Mouse (Mus musculus): Measurements from ENCODE around the gene Spata2. TPM values are rescaled to one million over a fixed set of nuclear protein-coding genes. Genes with fewer than 3 reads are reported as not detected.

Gene Spata2
- polyA plus RNA-seq, 1 experiment from 2014 or later = 13.1 TPM

DNA sequence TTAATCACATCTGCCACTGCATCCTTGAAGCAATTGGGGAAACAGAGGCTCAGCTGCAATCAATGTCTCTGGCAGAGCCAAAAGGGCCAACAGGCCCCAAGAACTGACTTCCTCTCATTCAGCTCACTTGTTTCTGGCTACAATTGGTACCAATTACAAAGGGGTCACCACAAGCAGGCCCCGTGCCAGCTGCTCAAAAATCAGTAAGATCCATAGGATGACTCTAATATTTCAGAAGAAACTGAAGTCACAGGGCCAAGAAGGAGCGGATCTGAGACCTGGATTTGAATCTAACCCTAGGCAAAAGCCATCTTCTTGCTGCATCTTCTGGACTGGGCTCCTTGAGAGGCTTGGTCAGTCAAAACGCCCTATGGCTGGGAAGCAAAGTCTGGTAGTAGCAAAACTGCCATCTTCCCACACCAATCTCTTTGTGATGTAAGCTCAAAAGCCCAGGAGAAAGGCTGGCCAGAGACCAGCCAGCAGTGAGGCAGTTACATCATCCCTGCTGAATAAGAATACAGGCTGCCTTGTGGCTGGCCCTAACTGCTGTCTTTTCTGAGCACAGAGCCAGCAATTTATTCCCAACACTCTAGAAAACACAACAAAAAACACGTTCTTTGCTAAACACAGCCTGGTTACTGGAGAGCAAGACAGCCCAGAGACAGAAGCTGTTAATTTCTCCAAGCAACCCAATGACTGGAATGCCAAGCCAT is 1.7 kb downstream of the Spata2 start:
- Histone ChIP-seq H3K4me1 (ENCODE audit: control insufficient read depth, insufficient read depth, low read length) (peaks cover 13% of the 10 kb centered on the region), H3K27me3 (ENCODE audit: control insufficient read depth, insufficient read depth, low read length) (no peaks in the 10 kb centered on the region), H3K4me3 (ENCODE audit: low read depth, low read length) (no peak overlapping the region), H3K27ac (ENCODE audit: low read length) (no peak overlapping the region), H3K4me2 (replicated peaks; ENCODE audit: low read depth, low read length) (peak overlapping the region; percentile 91; the same call in 1 of the 2 replicates), H3K9ac (replicated peaks; ENCODE audit: low read depth, low read length) (no peak overlapping the region), H3K9me3 (ENCODE audit: control insufficient read depth, low read depth, low read length) (no peaks in the 10 kb centered on the region), H3K36me3 (ENCODE audit: control insufficient read depth, insufficient read depth, low read length) (peaks cover 3% of the 10 kb centered on the region; the same call in 1 of the 2 replicates)
- no peak for ATAC-seq (ENCODE audit: insufficient number of reproducible peaks, insufficient read depth, low FRiP score, low read depth)
- 83% methylated on average over 4 of the region's 4 CpGs for WGBS

DNA sequence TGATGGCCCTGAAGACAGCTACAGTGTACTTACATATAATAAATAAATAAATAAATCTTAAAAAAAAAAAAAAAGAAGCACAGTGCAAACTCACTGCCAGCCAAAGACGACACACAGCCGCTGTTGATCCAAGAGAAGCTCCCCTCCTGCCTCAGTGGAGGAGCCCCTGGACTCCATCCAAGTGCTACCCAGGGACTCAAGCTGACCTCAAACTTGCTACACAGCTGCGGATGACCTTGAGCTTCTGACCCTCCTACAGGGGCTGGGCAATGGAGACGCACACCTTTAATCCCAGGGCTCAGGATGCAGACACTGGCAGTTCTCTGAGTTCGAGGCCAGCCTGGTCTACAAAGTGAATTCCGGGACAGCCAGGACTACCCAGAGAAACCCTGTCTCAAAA is 4.7 kb downstream of the Spata2 start:
- H3K36me3 ChIP-seq (ENCODE audit: control insufficient read depth, insufficient read depth, low read length) = peaks cover 17% of the 10 kb centered on the region
- no peak for ATAC-seq (ENCODE audit: insufficient number of reproducible peaks, insufficient read depth, low FRiP score, low read depth)
- H3K27me3 ChIP-seq (ENCODE audit: control insufficient read depth, insufficient read depth, low read length) = no peaks in the 10 kb centered on the region
- no peak overlapping the region for H3K27ac ChIP-seq (ENCODE audit: low read length)
- no peaks in the 10 kb centered on the region for H3K9me3 ChIP-seq (ENCODE audit: control insufficient read depth, low read depth, low read length)
- WGBS = 87% methylated on average over 6 of the region's 6 CpGs
- H3K4me1 ChIP-seq (ENCODE audit: control insufficient read depth, insufficient read depth, low read length) = peaks cover 13% of the 10 kb centered on the region
- no peak overlapping the region for H3K4me3 ChIP-seq (ENCODE audit: low read depth, low read length)
- no peak overlapping the region for H3K4me2 ChIP-seq (replicated peaks; ENCODE audit: low read depth, low read length)
- no peak overlapping the region for H3K9ac ChIP-seq (replicated peaks; ENCODE audit: low read depth, low read length)

DNA sequence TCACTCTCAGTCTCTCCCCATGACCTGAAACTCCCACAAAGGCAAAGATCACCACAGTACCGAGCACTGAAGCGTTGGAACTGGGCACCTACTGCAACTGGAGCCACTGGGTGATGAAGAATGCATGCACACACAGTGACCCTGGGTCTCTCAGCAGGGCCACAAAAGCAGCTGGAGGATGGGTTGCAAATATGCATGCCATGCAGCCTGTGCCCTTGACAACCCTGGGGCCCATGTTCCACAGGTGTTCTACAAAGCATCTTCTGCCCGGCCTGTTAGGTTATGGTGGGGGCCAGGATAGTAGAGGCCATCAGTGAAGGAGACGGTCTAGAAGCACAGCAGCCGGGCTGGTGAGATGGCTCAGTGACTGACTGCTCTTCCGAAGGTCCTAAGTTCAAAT is 5.1 kb downstream of the Spata2 start:
- Histone ChIP-seq H3K27me3 (ENCODE audit: control insufficient read depth, insufficient read depth, low read length) (no peaks in the 10 kb centered on the region), H3K4me2 (replicated peaks; ENCODE audit: low read depth, low read length) (no peak overlapping the region), H3K4me1 (ENCODE audit: control insufficient read depth, insufficient read depth, low read length) (peaks cover 13% of the 10 kb centered on the region), H3K9ac (replicated peaks; ENCODE audit: low read depth, low read length) (no peak overlapping the region), H3K27ac (ENCODE audit: low read length) (no peak overlapping the region), H3K9me3 (ENCODE audit: control insufficient read depth, low read depth, low read length) (no peaks in the 10 kb centered on the region), H3K36me3 (ENCODE audit: control insufficient read depth, insufficient read depth, low read length) (peaks cover 21% of the 10 kb centered on the region), H3K4me3 (ENCODE audit: low read depth, low read length) (no peak overlapping the region)
- ATAC-seq (ENCODE audit: insufficient number of reproducible peaks, insufficient read depth, low FRiP score, low read depth) = no peak
- 93% methylated on average over 6 of the region's 6 CpGs for WGBS

DNA sequence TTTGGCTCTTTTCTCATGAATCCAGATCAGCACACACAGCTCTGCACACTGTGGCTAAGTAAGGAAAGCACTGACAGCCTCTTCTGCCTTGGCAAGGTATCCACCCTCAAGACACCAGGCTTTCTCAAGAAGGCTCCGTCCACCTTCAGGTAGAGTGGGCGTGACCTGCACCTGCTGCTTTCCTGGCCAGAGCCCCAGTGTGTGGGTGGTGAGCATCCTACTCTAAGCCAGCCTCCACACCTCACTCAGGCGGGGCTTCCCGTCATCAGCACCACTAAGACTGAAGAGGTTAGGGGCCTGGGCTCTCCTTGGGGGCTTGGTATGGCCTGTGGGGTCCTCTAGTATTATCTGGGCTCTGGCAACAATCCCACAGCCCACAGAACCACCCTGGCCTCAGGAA is 6.1 kb downstream of the Spata2 start:
- H3K27me3 ChIP-seq (ENCODE audit: control insufficient read depth, insufficient read depth, low read length) = no peaks in the 10 kb centered on the region
- peaks cover 9% of the 10 kb centered on the region for H3K4me1 ChIP-seq (ENCODE audit: control insufficient read depth, insufficient read depth, low read length)
- WGBS = 88% methylated on average over 4 of the region's 4 CpGs
- no peak overlapping the region for H3K4me2 ChIP-seq (replicated peaks; ENCODE audit: low read depth, low read length)
- no peak overlapping the region for H3K27ac ChIP-seq (ENCODE audit: low read length)
- H3K9ac ChIP-seq (replicated peaks; ENCODE audit: low read depth, low read length) = no peak overlapping the region
- H3K9me3 ChIP-seq (ENCODE audit: control insufficient read depth, low read depth, low read length) = no peaks in the 10 kb centered on the region
- ATAC-seq (ENCODE audit: insufficient number of reproducible peaks, insufficient read depth, low FRiP score, low read depth) = no peak
- H3K36me3 ChIP-seq (ENCODE audit: control insufficient read depth, insufficient read depth, low read length) = peaks cover 22% of the 10 kb centered on the region
- H3K4me3 ChIP-seq (ENCODE audit: low read depth, low read length) = no peak overlapping the region

DNA sequence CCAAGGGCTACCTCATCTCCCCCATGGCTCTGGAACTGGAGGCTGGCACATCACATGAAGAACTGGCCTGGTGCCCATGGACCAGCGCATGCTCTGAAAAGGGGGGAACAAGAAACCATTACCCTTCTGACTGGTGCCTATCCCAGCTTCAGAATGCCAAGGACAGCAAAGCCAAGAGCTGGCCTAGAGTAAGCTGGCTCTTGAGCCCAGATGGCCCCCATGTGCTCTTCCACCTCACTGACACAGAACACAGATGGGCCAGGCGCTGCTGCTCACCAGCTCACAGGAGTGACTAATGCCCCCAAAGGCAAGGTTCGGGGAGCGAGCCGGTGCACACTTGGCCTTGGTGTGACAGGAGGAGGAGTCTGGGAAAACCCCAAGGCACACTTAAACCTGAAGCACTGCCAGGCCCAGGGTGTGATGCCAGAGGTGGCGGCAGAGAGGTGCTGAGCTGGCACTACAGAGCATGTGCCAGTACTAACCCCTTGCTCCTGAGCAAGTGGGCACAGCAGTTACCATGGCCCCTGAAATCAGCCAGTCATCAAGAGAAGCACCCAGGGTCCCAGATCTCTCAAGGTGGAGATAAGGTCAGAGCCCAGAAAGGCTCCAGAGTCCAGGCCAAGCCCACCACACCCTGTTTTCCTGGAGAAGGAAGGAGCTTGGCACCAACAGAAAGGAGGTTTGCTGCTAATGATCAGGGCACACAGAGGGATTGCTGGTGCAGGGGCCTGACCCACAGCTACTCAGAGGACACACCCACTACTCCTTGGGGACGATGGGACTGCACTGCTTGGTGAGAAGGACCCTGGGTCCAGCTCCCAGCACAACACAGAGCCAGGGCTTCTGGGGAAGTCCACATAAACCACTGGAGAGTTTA is 6.9 kb downstream of the Spata2 start:
- H3K36me3 ChIP-seq (ENCODE audit: control insufficient read depth, insufficient read depth, low read length) = peaks cover 22% of the 10 kb centered on the region
- no peak for ATAC-seq (ENCODE audit: insufficient number of reproducible peaks, insufficient read depth, low FRiP score, low read depth)
- 87% methylated on average over 7 of the region's 7 CpGs for WGBS

DNA sequence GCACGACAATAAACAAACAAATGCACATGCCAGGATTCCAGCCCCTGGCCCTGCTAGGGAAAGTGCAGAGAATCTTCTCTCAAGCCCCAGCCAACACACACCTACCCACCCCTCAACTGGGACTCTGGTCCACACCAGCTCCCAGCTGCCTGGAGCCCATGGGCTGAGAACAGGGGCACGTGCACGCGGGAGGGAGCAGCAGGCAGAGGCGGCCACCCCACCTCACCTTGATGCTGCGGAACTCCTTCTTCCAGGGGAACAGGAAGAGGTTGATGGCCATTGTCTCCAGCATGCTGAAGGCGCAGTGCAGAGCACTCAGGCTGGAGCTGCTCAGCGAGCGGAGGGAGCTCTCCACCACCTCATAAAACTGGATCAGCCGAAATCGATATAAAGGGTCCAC is 7.8 kb downstream of the Spata2 start:
- peaks cover 22% of the 10 kb centered on the region for H3K36me3 ChIP-seq (ENCODE audit: control insufficient read depth, insufficient read depth, low read length)
- 87% methylated on average over 11 of the region's 11 CpGs for WGBS
- H3K27ac ChIP-seq (ENCODE audit: low read length) = no peak overlapping the region

More for the DNA sequence above, 6.9 kb downstream of the Spata2 start:
- Histone ChIP-seq H3K4me1 (ENCODE audit: control insufficient read depth, insufficient read depth, low read length) (0 out of 2 replicates have a peak, but pooled peaks cover under 1% of the 10 kb centered on the region), H3K27me3 (ENCODE audit: control insufficient read depth, insufficient read depth, low read length) (no peaks in the 10 kb centered on the region), H3K9me3 (ENCODE audit: control insufficient read depth, low read depth, low read length) (no peaks in the 10 kb centered on the region), H3K4me3 (ENCODE audit: low read depth, low read length) (no peak overlapping the region), H3K9ac (replicated peaks; ENCODE audit: low read depth, low read length) (no peak overlapping the region), H3K27ac (ENCODE audit: low read length) (no peak overlapping the region), H3K4me2 (replicated peaks; ENCODE audit: low read depth, low read length) (no peak overlapping the region)

DNA sequence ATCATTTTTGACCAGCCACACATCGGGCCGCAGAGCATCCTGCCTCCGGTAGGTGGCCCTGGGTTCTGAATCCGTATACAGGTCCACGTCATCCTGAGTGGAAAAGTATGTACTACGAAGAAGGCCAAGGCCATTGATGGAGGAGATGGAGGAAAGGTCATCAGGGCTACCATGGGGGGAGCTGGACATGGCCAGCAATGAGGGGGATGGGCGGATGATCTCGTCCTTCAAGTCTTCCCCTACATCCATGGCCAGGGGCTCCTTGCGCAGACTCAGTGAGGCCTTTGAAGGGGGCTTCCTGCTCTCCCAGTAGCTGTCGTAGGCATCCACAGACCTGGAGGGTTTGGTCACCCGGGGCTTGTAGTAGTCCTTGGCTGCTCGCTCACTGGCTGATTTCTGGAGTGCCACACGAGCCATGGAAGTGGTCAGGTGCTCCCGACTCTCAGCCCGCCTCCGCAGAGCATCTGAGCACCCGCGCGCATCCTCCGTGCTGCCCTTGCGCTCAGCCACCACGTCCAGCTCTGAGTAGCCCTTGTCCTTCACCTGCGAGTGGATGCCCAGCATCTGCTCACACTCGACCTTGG is 8.8 kb downstream of the Spata2 start:
- H3K4me3 ChIP-seq (ENCODE audit: low read depth, low read length) = no peak overlapping the region
- no peak overlapping the region for H3K4me2 ChIP-seq (replicated peaks; ENCODE audit: low read depth, low read length)
- H3K27ac ChIP-seq (ENCODE audit: low read length) = no peak overlapping the region
- no peaks in the 10 kb centered on the region for H3K4me1 ChIP-seq (ENCODE audit: control insufficient read depth, insufficient read depth, low read length)
- H3K9ac ChIP-seq (replicated peaks; ENCODE audit: low read depth, low read length) = no peak overlapping the region
- 95% methylated on average over 24 of the region's 24 CpGs for WGBS
- peaks cover 22% of the 10 kb centered on the region for H3K36me3 ChIP-seq (ENCODE audit: control insufficient read depth, insufficient read depth, low read length)
- no peak for ATAC-seq (ENCODE audit: insufficient number of reproducible peaks, insufficient read depth, low FRiP score, low read depth)
- no peaks in the 10 kb centered on the region for H3K27me3 ChIP-seq (ENCODE audit: control insufficient read depth, insufficient read depth, low read length)
- no peaks in the 10 kb centered on the region for H3K9me3 ChIP-seq (ENCODE audit: control insufficient read depth, low read depth, low read length)

More for the DNA sequence above, 7.8 kb downstream of the Spata2 start:
- Histone ChIP-seq H3K9ac (replicated peaks; ENCODE audit: low read depth, low read length) (no peak overlapping the region), H3K4me2 (replicated peaks; ENCODE audit: low read depth, low read length) (no peak overlapping the region), H3K4me3 (ENCODE audit: low read depth, low read length) (no peak overlapping the region), H3K4me1 (ENCODE audit: control insufficient read depth, insufficient read depth, low read length) (no peaks in the 10 kb centered on the region), H3K9me3 (ENCODE audit: control insufficient read depth, low read depth, low read length) (no peaks in the 10 kb centered on the region), H3K27me3 (ENCODE audit: control insufficient read depth, insufficient read depth, low read length) (no peaks in the 10 kb centered on the region)
- no peak for ATAC-seq (ENCODE audit: insufficient number of reproducible peaks, insufficient read depth, low FRiP score, low read depth)

DNA sequence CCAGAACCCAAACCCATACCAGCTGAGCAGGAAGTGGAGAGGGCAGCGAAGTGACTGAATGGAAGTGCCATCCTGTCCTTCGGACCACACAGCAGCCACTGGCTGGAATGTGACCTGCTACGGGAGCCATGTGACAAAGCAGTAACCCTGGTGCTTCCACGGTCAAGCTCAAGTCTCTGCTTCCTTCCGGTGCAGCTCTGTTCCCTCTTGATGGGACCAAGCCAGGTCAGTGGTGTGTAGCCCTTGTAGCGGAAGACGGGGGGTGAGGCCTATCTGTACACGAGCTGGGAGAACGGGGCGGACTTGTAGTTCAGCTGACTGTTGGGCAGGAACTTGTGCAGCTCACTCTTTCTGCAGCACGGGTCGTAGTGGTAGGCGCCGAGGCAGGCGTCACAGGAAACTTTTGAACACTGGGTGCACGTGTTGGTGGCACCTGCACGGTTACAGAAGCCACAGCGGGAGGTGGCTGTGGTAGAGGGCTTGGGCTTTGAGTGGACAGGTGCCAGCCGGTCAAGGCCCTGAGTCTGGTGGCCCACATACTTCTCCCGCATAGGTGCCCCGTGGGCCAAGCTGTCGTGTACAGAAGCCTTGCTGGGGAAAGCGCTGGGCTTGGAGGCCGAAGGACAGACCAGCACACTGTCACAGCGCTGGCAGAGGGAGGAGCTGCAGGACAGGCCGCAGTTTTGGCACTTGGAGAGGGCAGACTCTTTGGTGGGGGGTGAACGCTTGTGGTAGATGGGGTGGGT is 9.4 kb downstream of the Spata2 start:
- Histone ChIP-seq H3K4me1 (ENCODE audit: control insufficient read depth, insufficient read depth, low read length) (no peaks in the 10 kb centered on the region), H3K9me3 (ENCODE audit: control insufficient read depth, low read depth, low read length) (no peaks in the 10 kb centered on the region), H3K36me3 (ENCODE audit: control insufficient read depth, insufficient read depth, low read length) (peaks cover 22% of the 10 kb centered on the region), H3K4me2 (replicated peaks; ENCODE audit: low read depth, low read length) (no peak overlapping the region), H3K4me3 (ENCODE audit: low read depth, low read length) (no peak overlapping the region), H3K27me3 (ENCODE audit: control insufficient read depth, insufficient read depth, low read length) (no peaks in the 10 kb centered on the region), H3K27ac (ENCODE audit: low read length) (no peak overlapping the region), H3K9ac (replicated peaks; ENCODE audit: low read depth, low read length) (no peak overlapping the region)
- WGBS = 92% methylated on average over 27 of the region's 27 CpGs
- ATAC-seq (ENCODE audit: insufficient number of reproducible peaks, insufficient read depth, low FRiP score, low read depth) = no peak

All from stomach, embryonic 14.5 days (tissue).